Mouse (Mus musculus) midbrain, embryonic 11.5 days (tissue): Measurements from ENCODE around the gene Nhlrc3. TPM values are rescaled to one million over a fixed set of nuclear protein-coding genes. Genes with fewer than 3 reads are reported as not detected.
A peak's percentile ranks its signal among the peaks of the same experiment; 100 is the strongest.

Experiments
- ATAC-seq: fragments of 200-750 bp; cut with Nextera tagmentation; 2 replicates; pipeline ENCODE4 v1.8.0; 2017; ENCODE audit warnings: moderate TSS enrichment, moderate library complexity; ENCODE audit not compliant: low FRiP score
- DNase-seq: peaks from one replicate; pipeline ENCODE4 v3.0.0; 2015; ENCODE audit warnings: low spot score; ENCODE audit errors: missing footprints
- H3K27ac ChIP-seq: fragments of 300-500 bp; sonication (generic); 2 replicates; pipeline ENCODE4 v1.5.1; 2014; ENCODE audit warnings: low read depth, low read length
- H3K27me3 ChIP-seq: fragments of 300-500 bp; sonication (generic); 2 replicates; pipeline ENCODE4 v1.6.1; 2014; ENCODE audit warnings: mild to moderate bottlenecking, low read length, moderate library complexity, mixed read lengths; ENCODE audit not compliant: control insufficient read depth, insufficient read depth
- H3K36me3 ChIP-seq: fragments of 300-500 bp; sonication (generic); 2 replicates; pipeline ENCODE4 v1.6.1; 2014; ENCODE audit warnings: mild to moderate bottlenecking, low read length, moderate library complexity, mixed read lengths; ENCODE audit not compliant: control insufficient read depth, insufficient read depth
- H3K4me1 ChIP-seq: fragments of 300-500 bp; sonication (generic); 2 replicates; pipeline ENCODE4 v1.6.1; 2014; ENCODE audit warnings: low read length; ENCODE audit not compliant: control insufficient read depth, insufficient read depth
- H3K4me2 ChIP-seq: fragments of 300-500 bp; sonication (generic); 2 replicates; pipeline ENCODE4 v1.6.1; 2014; ENCODE audit warnings: mild to moderate bottlenecking, moderate library complexity
- H3K4me3 ChIP-seq: fragments of 300-500 bp; sonication (generic); 2 replicates; pipeline ENCODE4 v1.5.1; 2014; ENCODE audit warnings: low read depth, low read length
- H3K9ac ChIP-seq: fragments of 300-500 bp; sonication (generic); 2 replicates; pipeline ENCODE4 v1.6.1; 2014; ENCODE audit warnings: low read length
- H3K9me3 ChIP-seq: fragments of 300-500 bp; sonication (generic); 2 replicates; pipeline ENCODE4 v1.6.1; 2016; ENCODE audit warnings: low read length; ENCODE audit not compliant: control insufficient read depth
- WGBS: fragments of 180-500 bp; shearing (Covaris S2); extraction: QIAGEN DNeasy Blood & Tissue Kit; methylation state at CpG from one replicate; pipeline ENCODE4 v1.1.7; 2014; 5-methylcytosine and 5-hydroxymethylcytosine counted together
- polyA plus RNA-seq: library from polyadenylated mRNA; unstranded; fragments of >200 nt; fragmentation: Nextera tagmentation; extraction: Ambion mirVana; gene quantifications from 2 replicates; pipeline ENCODE4 v1.2.1, GENCODE M21; 2014

The Nhlrc3 gene
- polyA plus RNA-seq, 1 experiment from 2014 or later, result 9.7 TPM

DNA sequence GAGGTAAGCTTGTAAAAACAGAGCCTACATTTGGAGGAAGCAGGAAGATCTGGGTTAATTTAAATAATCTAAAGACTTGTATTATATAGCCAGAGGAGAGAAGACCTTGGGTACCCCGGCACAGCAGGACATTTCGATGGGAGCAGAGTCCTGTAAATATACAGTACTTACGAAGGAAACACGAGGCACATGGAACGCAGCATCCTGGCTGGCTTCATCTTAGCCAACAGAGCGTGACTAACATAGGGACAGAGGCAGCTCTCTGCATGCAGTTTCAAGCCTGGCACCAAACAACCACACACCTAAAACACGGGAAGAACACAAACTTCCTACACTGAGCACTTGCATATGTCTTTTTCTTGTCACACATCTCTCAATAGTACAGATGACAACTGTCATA, 45.4 kb downstream of the Nhlrc3 start:
- H3K27me3 ChIP-seq, result no peaks in the 10 kb centered on the region
- no peak overlapping the region for H3K27ac ChIP-seq
- no peak overlapping the region for H3K9ac ChIP-seq
- DNase-seq (no peak), ATAC-seq (no peak)
- 71% methylated on average over 7 of the region's 7 CpGs for WGBS
- no peaks in the 10 kb centered on the region for H3K9me3 ChIP-seq
- no peaks in the 10 kb centered on the region for H3K36me3 ChIP-seq
- H3K4me1 ChIP-seq, result no peaks in the 10 kb centered on the region; the same call in 1 of the 2 replicates
- H3K4me2 ChIP-seq, result no peak overlapping the region
- H3K4me3 ChIP-seq, result no peak overlapping the region

DNA sequence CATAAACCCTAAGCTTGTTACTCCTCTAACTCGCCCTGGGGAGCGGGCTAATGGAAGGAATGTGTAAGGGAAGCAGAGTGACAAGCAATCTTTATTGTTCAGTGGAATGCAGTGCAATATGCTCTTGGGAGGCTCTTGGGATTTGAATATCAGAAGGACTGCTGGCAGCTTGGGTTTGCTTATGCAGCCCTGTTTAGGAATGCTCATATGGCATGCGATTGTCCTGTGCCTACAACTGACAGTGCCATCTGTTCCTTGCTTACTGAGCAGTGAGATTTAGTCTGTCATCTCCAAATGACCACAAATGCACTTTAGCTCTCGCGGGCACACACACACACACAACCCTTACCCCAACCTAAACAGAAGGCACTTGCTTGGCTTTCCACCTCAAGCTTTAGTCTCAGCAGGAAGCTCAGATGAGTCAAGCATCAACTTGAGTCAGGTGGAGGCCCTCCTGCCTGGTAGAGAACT, 47.1 kb downstream of the Nhlrc3 start:
- Histone ChIP-seq H3K9ac (no peak overlapping the region), H3K4me3 (no peak overlapping the region), H3K36me3 (no peaks in the 10 kb centered on the region), H3K4me2 (no peak overlapping the region), H3K27ac (no peak overlapping the region), H3K9me3 (no peaks in the 10 kb centered on the region), H3K27me3 (no peaks in the 10 kb centered on the region), H3K4me1 (no peaks in the 10 kb centered on the region; the same call in 1 of the 2 replicates)
- 62% methylated on average over 5 of the region's 5 CpGs for WGBS
- DNase-seq (peak; percentile 83), ATAC-seq (peak; percentile 44)

GRCm38 (mm10) chr3:53413959-53414358, 49.2 kb downstream of the Nhlrc3 start:
- 79% methylated on average over 3 of the region's 3 CpGs for WGBS
- no peak overlapping the region for H3K9ac ChIP-seq
- H3K4me2 ChIP-seq, result no peak overlapping the region
- no peaks in the 10 kb centered on the region for H3K9me3 ChIP-seq
- no peaks in the 10 kb centered on the region for H3K27me3 ChIP-seq
- no peak for DNase-seq
- no peak overlapping the region for H3K4me3 ChIP-seq
- no peaks in the 10 kb centered on the region for H3K36me3 ChIP-seq
- no peak for ATAC-seq
- H3K4me1 ChIP-seq, result no peaks in the 10 kb centered on the region; the same call in 1 of the 2 replicates
- H3K27ac ChIP-seq, result no peak overlapping the region

DNA sequence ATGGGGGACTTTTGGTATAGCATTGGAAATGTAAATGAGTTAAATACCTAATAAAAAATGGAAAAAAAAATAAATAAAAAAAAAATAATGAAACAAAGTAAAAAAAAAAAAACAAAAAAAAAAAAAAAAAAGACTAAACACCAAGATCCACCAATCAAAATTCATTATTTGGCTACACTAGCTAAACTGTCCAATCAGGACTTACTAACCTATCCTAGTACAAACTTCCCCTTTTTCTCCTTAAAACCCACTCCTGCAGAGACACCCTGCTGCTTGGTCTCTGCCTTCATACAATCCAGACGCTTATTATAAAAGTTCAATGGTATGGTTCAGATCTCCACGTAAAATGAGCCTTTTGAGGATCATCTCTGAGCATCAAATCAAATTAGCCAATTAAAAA, 49.7 kb downstream of the Nhlrc3 start:
- ATAC-seq, result no peak
- H3K27ac ChIP-seq, result no peak overlapping the region
- H3K4me2 ChIP-seq, result no peak overlapping the region
- H3K4me3 ChIP-seq, result no peak overlapping the region
- no peak for DNase-seq
- WGBS, result 68% methylated on average over 2 of the region's 2 CpGs
- H3K4me1 ChIP-seq, result no peaks in the 10 kb centered on the region; the same call in 1 of the 2 replicates
- no peak overlapping the region for H3K9ac ChIP-seq
- no peaks in the 10 kb centered on the region for H3K9me3 ChIP-seq
- H3K27me3 ChIP-seq, result no peaks in the 10 kb centered on the region
- H3K36me3 ChIP-seq, result no peaks in the 10 kb centered on the region

DNA sequence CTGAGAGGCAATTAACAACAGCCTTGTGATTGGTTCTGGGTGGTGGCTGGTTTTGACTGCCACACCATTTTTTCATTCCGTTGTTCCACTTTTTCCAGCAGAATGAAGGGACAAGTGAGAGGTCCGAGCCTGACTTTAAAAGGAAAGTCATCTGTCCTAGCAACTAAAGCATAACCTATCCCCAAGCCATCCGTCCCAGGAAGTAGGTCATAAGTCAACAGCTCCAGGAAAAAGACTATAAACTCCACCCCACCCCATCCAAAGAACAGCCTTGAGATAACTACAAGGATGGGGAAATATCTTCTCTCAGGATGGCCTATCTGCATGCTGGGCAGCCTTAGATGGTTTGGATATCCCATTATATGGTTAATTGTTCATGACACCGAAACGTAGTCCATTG, 50.9 kb downstream of the Nhlrc3 start:
- DNase-seq (no peak), ATAC-seq (no peak)
- Histone ChIP-seq H3K9me3 (no peaks in the 10 kb centered on the region), H3K9ac (no peak overlapping the region), H3K4me1 (no peaks in the 10 kb centered on the region; the same call in 1 of the 2 replicates), H3K4me3 (no peak overlapping the region), H3K27ac (no peak overlapping the region), H3K36me3 (no peaks in the 10 kb centered on the region), H3K4me2 (no peak overlapping the region), H3K27me3 (no peaks in the 10 kb centered on the region)
- WGBS, result 90% methylated on average over 5 of the region's 5 CpGs

- 79% methylated on average over 6 of the region's 6 CpGs for WGBS
- Histone ChIP-seq H3K4me3 (no peak overlapping the region), H3K9ac (no peak overlapping the region), H3K27ac (no peak overlapping the region), H3K9me3 (no peaks in the 10 kb centered on the region), H3K27me3 (no peaks in the 10 kb centered on the region), H3K4me2 (no peak overlapping the region), H3K4me1 (no peaks in the 10 kb centered on the region), H3K36me3 (no peaks in the 10 kb centered on the region)
- DNase-seq (no peak), ATAC-seq (no peak)
Observed at GRCm38 (mm10) chr3:53410031-53410430, 53.1 kb downstream of the Nhlrc3 start.

- Histone ChIP-seq H3K9me3 (no peaks in the 10 kb centered on the region), H3K27ac (no peak overlapping the region), H3K4me3 (no peak overlapping the region), H3K27me3 (no peaks in the 10 kb centered on the region), H3K36me3 (no peaks in the 10 kb centered on the region), H3K4me1 (no peaks in the 10 kb centered on the region), H3K9ac (no peak overlapping the region), H3K4me2 (no peak overlapping the region)
- ATAC-seq (no peak), DNase-seq (no peak)
- WGBS, result 82% methylated on average over 1 of the region's 1 CpGs
Observed at GRCm38 (mm10) chr3:53407145-53407544, 56.0 kb downstream of the Nhlrc3 start.

Other genes with a start within 250 kb of the Nhlrc3 start
- 20.7 and 24.1 TPM in 2 replicates for gene Proser1, start 334 bp upstream of the Nhlrc3 start, polyA plus RNA-seq
- not detected in 2 replicates for gene Stoml3, start 25.3 kb upstream of the Nhlrc3 start, polyA plus RNA-seq
- 1.6 and 1.7 TPM in 2 replicates for gene Frem2, start 194.0 kb upstream of the Nhlrc3 start, polyA plus RNA-seq